Mouse (Mus musculus) kidney, postnatal 0 days (tissue): ENCODE measurements around the gene Tmem151a. TPM values are rescaled to one million over a fixed set of nuclear protein-coding genes. Genes with fewer than 3 reads are reported as not detected.

Experiments used
- ATAC-seq: fragments of 200-750 bp; cut with Nextera tagmentation; replicated peaks from 2 replicates; pipeline ENCODE4 v1.8.0; 2017; ENCODE audit warnings: low read depth, moderate number of reproducible peaks, moderate TSS enrichment, moderate library complexity; ENCODE audit not compliant: low FRiP score
- DNase-seq: peaks from one replicate; pipeline ENCODE4 v3.0.0-alpha.2; 2016; ENCODE audit warnings: low spot score
- H3K27ac ChIP-seq: fragments of 300-500 bp; sonication (generic); 2 replicates; pipeline ENCODE4 v1.5.1; 2014; ENCODE audit warnings: mild to moderate bottlenecking
- H3K27me3 ChIP-seq: fragments of 300-500 bp; sonication (generic); 2 replicates; pipeline ENCODE4 v1.6.1; 2014; ENCODE audit warnings: low read length, mixed read lengths; ENCODE audit not compliant: insufficient read depth
- H3K36me3 ChIP-seq: fragments of 300-500 bp; sonication (generic); 2 replicates; pipeline ENCODE4 v1.6.1; 2014; ENCODE audit warnings: low read length, mixed read lengths; ENCODE audit not compliant: insufficient read depth
- H3K4me1 ChIP-seq: fragments of 300-500 bp; sonication (generic); replicated peaks from 2 replicates; pipeline ENCODE4 v1.6.1; 2014; ENCODE audit warnings: antibody characterized with exemption, low read length, mixed read lengths; ENCODE audit not compliant: insufficient read depth
- H3K4me2 ChIP-seq: fragments of 300-500 bp; sonication (generic); 2 replicates; pipeline ENCODE4 v1.6.1; 2014; ENCODE audit warnings: mild to moderate bottlenecking, low read length, moderate library complexity, mixed read lengths
- H3K4me3 ChIP-seq: fragments of 300-500 bp; sonication (generic); replicated peaks from 2 replicates; pipeline ENCODE4 v1.5.1; 2014; ENCODE audit warnings: low read depth, low read length
- H3K9ac ChIP-seq: fragments of 300-500 bp; sonication (generic); 2 replicates; pipeline ENCODE4 v1.6.1; 2014; ENCODE audit warnings: low read depth, low read length
- H3K9me3 ChIP-seq: fragments of 300-500 bp; sonication (generic); replicated peaks from 2 replicates; pipeline ENCODE4 v1.6.1; 2016; ENCODE audit warnings: low read length, inconsistent platforms, mixed read lengths
- CTCF ChIP-seq: IDR thresholded peaks from 2 replicates; pipeline ENCODE4 v1.5.1; 2016; ENCODE audit warnings: antibody characterized with exemption, low read depth, mild to moderate bottlenecking, moderate library complexity
- WGBS: fragments of 180-500 bp; shearing (Covaris S2); extraction: QIAGEN DNeasy Blood & Tissue Kit; methylation state at CpG from one replicate; pipeline ENCODE4 v1.1.7; 2014; 5-methylcytosine and 5-hydroxymethylcytosine counted together
- polyA plus RNA-seq: library from polyadenylated mRNA; unstranded; fragments of >200 nt; fragmentation: Nextera tagmentation; extraction: Ambion mirVana; gene quantifications from 2 replicates; pipeline ENCODE4 v1.2.1, GENCODE M21; 2015

Gene Tmem151a
- polyA plus RNA-seq = 1.4 and 2.1 TPM in 2 replicates

GRCm38 (mm10) chr19:5085145-5085863, at the start of gene Tmem151a:
Gene Tmem151a, minus strand, starts transcription at chr19:5085531.
- Histone ChIP-seq H3K9ac (0 out of 2 replicates have a peak within 1 kb of the TSS, but pooled peaks have one; percentile 32), H3K27me3 (peaks cover 31% of the 10 kb centered on the region; the same call in 1 of the 2 replicates), H3K4me3 (peak within 1 kb of the TSS; percentile 41), H3K4me1 (peaks cover 4% of the 10 kb centered on the region; the same call in 1 of the 2 replicates), H3K4me2 (peak within 1 kb of the TSS; percentile 84), H3K27ac (no peak within 1 kb of the TSS), H3K9me3 (no peaks in the 10 kb centered on the region), H3K36me3 (no peaks in the 10 kb centered on the region)
- WGBS = under 1% methylated on average over 64 of the region's 69 CpGs
- DNase-seq (no peak), ATAC-seq (no peak)
- no peak for TF ChIP-seq CTCF

- TF ChIP-seq CTCF = no peak
- 48% methylated on average over 4 of the region's 4 CpGs for WGBS
- peak; percentile 67; the same call in 1 of the 2 replicates for ATAC-seq
Observed at GRCm38 (mm10) chr19:5131237-5131636, 45.9 kb upstream of the Tmem151a start.

GRCm38 (mm10) chr19:5129770-5130169, 44.4 kb upstream of the Tmem151a start:
- Histone ChIP-seq H3K27me3 (no peaks in the 10 kb centered on the region), H3K9ac (no peak overlapping the region), H3K36me3 (peaks cover 7% of the 10 kb centered on the region), H3K4me1 (no peaks in the 10 kb centered on the region), H3K9me3 (no peaks in the 10 kb centered on the region), H3K4me3 (no peak overlapping the region), H3K27ac (no peak overlapping the region), H3K4me2 (no peak overlapping the region)
- 62% methylated on average over 1 of the region's 1 CpGs for WGBS
- ATAC-seq (no peak), DNase-seq (peak; percentile 29)
- TF ChIP-seq CTCF = peak; percentile 53

More at GRCm38 (mm10) chr19:5131237-5131636, 45.9 kb upstream of the Tmem151a start:
- DNase-seq = no peak
- H3K9me3 ChIP-seq = no peaks in the 10 kb centered on the region
- H3K9ac ChIP-seq = no peak overlapping the region
- no peaks in the 10 kb centered on the region for H3K27me3 ChIP-seq
- peaks cover 16% of the 10 kb centered on the region for H3K36me3 ChIP-seq
- no peak overlapping the region for H3K4me3 ChIP-seq
- H3K4me1 ChIP-seq = no peaks in the 10 kb centered on the region
- no peak overlapping the region for H3K4me2 ChIP-seq
- 0 out of 2 replicates have a peak overlapping the region, but pooled peaks have one; percentile 15 for H3K27ac ChIP-seq

GRCm38 (mm10) chr19:5124055-5124614, 38.8 kb upstream of the Tmem151a start:
- no peak overlapping the region for H3K4me2 ChIP-seq
- no peak for ATAC-seq

GRCm38 (mm10) chr19:5123241-5123640, 37.9 kb upstream of the Tmem151a start:
- no peaks in the 10 kb centered on the region for H3K27me3 ChIP-seq
- 77% methylated on average over 3 of the region's 3 CpGs for WGBS
- H3K27ac ChIP-seq = no peak overlapping the region
- H3K4me1 ChIP-seq = no peaks in the 10 kb centered on the region
- no peak overlapping the region for H3K9ac ChIP-seq
- no peaks in the 10 kb centered on the region for H3K9me3 ChIP-seq
- H3K4me2 ChIP-seq = no peak overlapping the region
- ATAC-seq (no peak), DNase-seq (no peak)
- H3K4me3 ChIP-seq = no peak overlapping the region
- no peaks in the 10 kb centered on the region for H3K36me3 ChIP-seq
- no peak for TF ChIP-seq CTCF

More at GRCm38 (mm10) chr19:5124055-5124614, 38.8 kb upstream of the Tmem151a start:
- no peaks in the 10 kb centered on the region for H3K4me1 ChIP-seq
- H3K9ac ChIP-seq = no peak overlapping the region
- no peaks in the 10 kb centered on the region for H3K9me3 ChIP-seq
- no peaks in the 10 kb centered on the region for H3K27me3 ChIP-seq
- no peaks in the 10 kb centered on the region for H3K36me3 ChIP-seq
- DNase-seq = no peak
- TF ChIP-seq CTCF = no peak
- no peak overlapping the region for H3K4me3 ChIP-seq
- WGBS = 65% methylated on average over 7 of the region's 7 CpGs
- H3K27ac ChIP-seq = no peak overlapping the region

- H3K9ac ChIP-seq = no peak overlapping the region
- no peak overlapping the region for H3K27ac ChIP-seq
- H3K4me3 ChIP-seq = no peak overlapping the region
- 79% methylated on average over 10 of the region's 10 CpGs for WGBS
- H3K27me3 ChIP-seq = no peaks in the 10 kb centered on the region
- ATAC-seq (no peak), DNase-seq (no peak)
- no peaks in the 10 kb centered on the region for H3K36me3 ChIP-seq
- TF ChIP-seq CTCF = no peak
- H3K4me2 ChIP-seq = no peak overlapping the region
- H3K4me1 ChIP-seq = no peaks in the 10 kb centered on the region
- no peaks in the 10 kb centered on the region for H3K9me3 ChIP-seq
Observed at GRCm38 (mm10) chr19:5122492-5122891, 37.2 kb upstream of the Tmem151a start.
